Mouse (Mus musculus): ENCODE results near the gene Vps4b.

The Vps4b gene

GRCm38 (mm10) chr1:106796542-106796924 is at the start of gene Vps4b:
Vps4b (minus strand) TSS chr1:106796728.
- DNase-seq (ENCODE audit: low spot score) = peak; percentile 69

GRCm38 (mm10) chr1:106828784-106829183 is 32.3 kb upstream of the Vps4b start:
- DNase-seq (ENCODE audit: low spot score) = no peak

GRCm38 (mm10) chr1:106822297-106822696 is 25.8 kb upstream of the Vps4b start:
- DNase-seq (ENCODE audit: low spot score) = no peak

GRCm38 (mm10) chr1:106818323-106818722 is 21.8 kb upstream of the Vps4b start:
- DNase-seq (ENCODE audit: low spot score) = no peak

GRCm38 (mm10) chr1:106816766-106817165 is 20.2 kb upstream of the Vps4b start:
- no peak for DNase-seq (ENCODE audit: low spot score)

GRCm38 (mm10) chr1:106815265-106815664 is 18.7 kb upstream of the Vps4b start:
- DNase-seq (ENCODE audit: low spot score) = no peak

- DNase-seq (ENCODE audit: low spot score) = no peak
Observed at GRCm38 (mm10) chr1:106814864-106815263, 18.3 kb upstream of the Vps4b start.

- DNase-seq (ENCODE audit: low spot score) = no peak
Observed at GRCm38 (mm10) chr1:106799931-106800330, 3.4 kb upstream of the Vps4b start.

- no peak for DNase-seq (ENCODE audit: low spot score)
Observed at GRCm38 (mm10) chr1:106799406-106799805, 2.9 kb upstream of the Vps4b start.

GRCm38 (mm10) chr1:106796987-106797779 is 655 bp upstream of the Vps4b start:
- no peak for DNase-seq (ENCODE audit: low spot score)

GRCm38 (mm10) chr1:106795634-106796541 is 640 bp downstream of the Vps4b start:
- DNase-seq (ENCODE audit: low spot score) = no peak

GRCm38 (mm10) chr1:106774896-106775295 is 21.6 kb downstream of the Vps4b start:
- DNase-seq (ENCODE audit: low spot score) = no peak

- no peak for DNase-seq (ENCODE audit: low spot score)
Observed at GRCm38 (mm10) chr1:106774092-106774491, 22.4 kb downstream of the Vps4b start.

GRCm38 (mm10) chr1:106768773-106769172 is 27.8 kb downstream of the Vps4b start:
- no peak for DNase-seq (ENCODE audit: low spot score)

GRCm38 (mm10) chr1:106765771-106766170 is 30.8 kb downstream of the Vps4b start:
- DNase-seq (ENCODE audit: low spot score) = no peak

GRCm38 (mm10) chr1:106764846-106765245 is 31.7 kb downstream of the Vps4b start:
- no peak for DNase-seq (ENCODE audit: low spot score)

- no peak for DNase-seq (ENCODE audit: low spot score)
Observed at GRCm38 (mm10) chr1:106764281-106764680, 32.2 kb downstream of the Vps4b start.

GRCm38 (mm10) chr1:106760750-106761149 is 35.8 kb downstream of the Vps4b start:
- no peak for DNase-seq (ENCODE audit: low spot score)

GRCm38 (mm10) chr1:106759572-106760435 is 36.7 kb downstream of the Vps4b start, which contains the start of gene Kdsr:
Kdsr (minus strand) TSS chr1:106759727.
- peak; percentile 89 for DNase-seq (ENCODE audit: low spot score)

GRCm38 (mm10) chr1:106758734-106759571 is 37.6 kb downstream of the Vps4b start:
- no peak for DNase-seq (ENCODE audit: low spot score)

- DNase-seq (ENCODE audit: low spot score) = no peak
Observed at GRCm38 (mm10) chr1:106756633-106757032, 39.9 kb downstream of the Vps4b start.

Measured in urinary bladder, postnatal 10 days (tissue).